Mouse (Mus musculus) E14TG2a.4 (cell line): Measurements from ENCODE around the gene Leo1.

Experiments used
- H3K27me3 ChIP-seq: 2 replicates; pipeline ENCODE4 v1.6.1; 2014; ENCODE audit warnings: low read length, control low read depth; ENCODE audit not compliant: insufficient read depth
- H3K36me3 ChIP-seq: 2 replicates; pipeline ENCODE4 v1.6.1; 2014; ENCODE audit warnings: low read length, control low read depth; ENCODE audit not compliant: insufficient read depth
- H3K4me1 ChIP-seq: replicated peaks from 2 replicates; pipeline ENCODE4 v1.6.1; 2014; ENCODE audit warnings: low read depth, low read length, control low read depth
- H3K4me3 ChIP-seq: replicated peaks from 2 replicates; pipeline ENCODE4 v1.5.1; 2014; ENCODE audit warnings: mild to moderate bottlenecking, low read length
- H3K9me3 ChIP-seq: 2 replicates; pipeline ENCODE4 v1.6.1; 2014; ENCODE audit warnings: low read length, control low read depth
- CTCF ChIP-seq: conservative IDR thresholded peaks from 2 replicates; pipeline ENCODE4 v1.5.1; 2014; ENCODE audit warnings: low read length
- NANOG ChIP-seq: IDR thresholded peaks from 2 replicates; pipeline ENCODE4 v1.6.1; 2014; ENCODE audit warnings: borderline replicate concordance, low read length, mixed read lengths
- POU5F1 ChIP-seq: IDR thresholded peaks from 2 replicates; pipeline ENCODE4 v1.6.1; 2014; ENCODE audit warnings: low read length, borderline replicate concordance

Gene Leo1

DNA sequence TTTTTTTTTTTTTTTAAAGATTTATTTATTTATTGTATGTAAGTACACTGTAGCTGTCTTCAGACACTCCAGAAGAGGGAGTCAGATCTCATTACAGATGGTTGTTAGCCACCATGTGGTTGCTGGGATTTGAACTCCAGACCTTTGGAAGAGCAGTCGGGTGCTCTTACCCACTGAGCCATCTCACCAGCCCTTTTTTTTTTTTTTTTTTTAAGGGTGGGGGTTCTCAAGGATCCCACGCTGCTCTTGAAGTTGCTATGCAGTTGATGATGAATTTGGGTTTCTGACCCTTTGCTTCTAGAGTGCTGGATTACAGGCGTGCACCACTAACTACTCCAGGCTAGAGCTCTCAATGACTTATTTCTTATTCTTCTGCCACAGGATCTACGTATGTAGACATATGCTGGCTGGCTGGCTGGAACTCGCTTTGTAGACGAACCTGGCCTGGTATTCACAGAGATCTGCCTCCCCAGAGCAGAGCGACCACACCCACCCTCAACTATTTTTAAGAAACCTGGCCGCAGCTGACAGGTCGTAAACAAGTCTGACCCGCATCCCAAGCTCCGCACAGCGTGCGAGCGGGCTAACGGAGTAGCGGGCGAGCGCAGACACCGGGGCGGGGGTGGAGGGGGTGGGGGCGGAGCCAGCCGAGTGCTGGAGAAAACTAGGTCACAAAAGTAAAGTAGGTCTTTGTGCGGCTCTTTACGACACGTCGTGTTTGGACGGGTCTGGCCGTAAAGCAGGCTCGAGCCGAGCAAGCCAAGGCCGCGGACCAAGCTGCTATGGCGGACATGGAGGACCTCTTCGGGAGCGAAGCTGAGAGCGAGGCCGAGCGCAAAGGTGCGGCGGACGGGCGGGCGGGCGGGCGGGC, at the start of gene Leo1:
Gene Leo1 (plus strand): TSS at position 729 of the 871 bp plus-strand sequence.
- H3K9me3 ChIP-seq, result no peaks in the 10 kb centered on the region
- no peak for TF ChIP-seq POU5F1
- TF ChIP-seq CTCF, result no peak
- no peak for TF ChIP-seq NANOG
- H3K27me3 ChIP-seq, result no peaks in the 10 kb centered on the region
- H3K36me3 ChIP-seq, result peaks cover 20% of the 10 kb centered on the region
- peak within 1 kb of the TSS; percentile 98 for H3K4me3 ChIP-seq
- H3K4me1 ChIP-seq, result peaks cover 66% of the 10 kb centered on the region

DNA sequence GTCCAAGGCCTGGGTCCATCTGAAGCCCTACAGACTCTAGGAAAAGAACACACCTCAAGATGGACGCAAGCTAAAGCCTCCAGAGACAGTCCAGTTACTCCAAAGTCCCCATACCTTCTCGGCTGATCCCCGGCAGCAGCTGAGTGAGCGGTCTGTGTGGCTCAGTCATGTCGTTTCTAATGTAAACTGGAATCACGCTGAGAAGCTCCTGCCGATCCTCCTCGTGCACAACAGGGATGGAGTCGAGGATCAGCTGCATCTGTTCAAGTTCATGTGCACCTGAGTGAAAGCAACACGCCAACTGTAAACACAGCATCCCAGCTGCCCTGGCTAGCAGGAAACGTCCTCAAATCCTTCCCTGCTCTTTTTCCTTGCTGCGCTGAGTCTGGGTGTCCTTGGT, 48.1 kb upstream of the Leo1 start:
- no peak overlapping the region for H3K4me3 ChIP-seq
- peaks cover 10% of the 10 kb centered on the region for H3K27me3 ChIP-seq
- H3K36me3 ChIP-seq, result peaks cover 99% of the 10 kb centered on the region
- no peaks in the 10 kb centered on the region for H3K9me3 ChIP-seq
- peaks cover 65% of the 10 kb centered on the region for H3K4me1 ChIP-seq
- TF ChIP-seq NANOG (no peak), CTCF (no peak), POU5F1 (no peak)

DNA sequence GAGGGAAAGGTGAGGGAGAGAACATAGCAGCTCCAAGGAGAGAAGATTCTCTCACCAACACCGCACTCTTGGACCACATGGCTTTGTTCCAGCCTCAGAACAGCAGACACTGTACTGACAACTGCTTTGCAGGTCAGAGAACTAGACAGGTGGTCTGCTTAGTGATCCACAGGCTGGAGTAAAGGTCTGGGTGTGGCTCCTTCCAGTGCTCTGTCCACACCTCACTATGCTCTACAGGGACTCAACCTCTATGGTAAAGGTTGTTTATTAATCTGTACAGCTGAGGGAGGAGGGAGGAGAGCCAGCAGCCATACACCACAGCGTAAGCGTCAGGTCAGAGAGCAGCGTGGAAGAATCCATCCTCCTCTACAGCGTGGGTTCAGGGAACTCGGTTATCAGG, 45.4 kb upstream of the Leo1 start:
- Histone ChIP-seq H3K27me3 (peaks cover 11% of the 10 kb centered on the region), H3K4me3 (no peak overlapping the region), H3K9me3 (no peaks in the 10 kb centered on the region), H3K36me3 (peaks cover 84% of the 10 kb centered on the region), H3K4me1 (peaks cover 70% of the 10 kb centered on the region)
- no peak for TF ChIP-seq POU5F1
- no peak for TF ChIP-seq NANOG
- no peak for TF ChIP-seq CTCF

DNA sequence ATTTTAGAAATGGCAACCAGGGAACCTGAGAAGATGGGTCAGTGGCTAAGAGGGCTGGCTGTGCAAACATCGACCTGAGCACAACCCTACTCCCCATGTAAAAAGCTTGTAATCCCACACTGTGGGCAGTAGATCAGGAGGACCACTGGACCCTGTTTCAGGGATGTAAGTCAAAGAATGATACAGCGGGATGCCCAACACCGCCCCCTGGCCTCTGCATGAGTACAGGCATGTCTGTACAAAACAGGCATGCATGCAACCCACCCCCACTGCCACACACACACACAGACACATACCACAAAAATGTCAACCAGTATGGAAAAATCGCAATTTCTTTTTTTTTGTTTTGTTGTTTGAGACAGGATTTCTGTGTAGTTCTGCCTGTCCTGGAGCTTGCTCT, 42.3 kb upstream of the Leo1 start:
- peaks cover 58% of the 10 kb centered on the region for H3K36me3 ChIP-seq
- TF ChIP-seq CTCF (peak; percentile 33), NANOG (no peak), POU5F1 (no peak)
- no peak overlapping the region for H3K4me3 ChIP-seq

DNA sequence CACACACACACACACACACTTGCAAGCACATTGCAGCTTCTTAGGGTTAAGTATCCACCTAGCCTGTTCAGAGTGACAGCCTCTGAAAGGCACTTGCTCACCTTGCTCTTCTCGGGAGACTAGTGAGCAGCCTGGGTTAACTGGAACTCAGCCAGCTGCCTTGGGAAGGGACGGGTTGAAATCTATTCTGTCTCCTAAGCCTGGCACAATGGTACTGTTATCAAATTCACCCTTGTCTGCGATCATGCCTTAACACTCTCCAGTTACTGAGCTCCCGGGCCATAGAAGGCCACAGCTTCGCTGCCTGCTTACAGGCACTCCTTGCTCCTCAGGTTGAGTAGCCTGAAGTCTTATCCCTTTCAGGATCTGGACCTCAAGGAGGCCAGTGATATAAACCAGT, 40.7 kb upstream of the Leo1 start:
- no peak for TF ChIP-seq NANOG
- TF ChIP-seq CTCF, result no peak
- TF ChIP-seq POU5F1, result no peak
- Histone ChIP-seq H3K4me3 (no peak overlapping the region), H3K36me3 (peaks cover 46% of the 10 kb centered on the region), H3K9me3 (no peaks in the 10 kb centered on the region), H3K27me3 (peaks cover 11% of the 10 kb centered on the region), H3K4me1 (peaks cover 86% of the 10 kb centered on the region)

More for the DNA sequence above, 42.3 kb upstream of the Leo1 start:
- no peaks in the 10 kb centered on the region for H3K9me3 ChIP-seq
- H3K27me3 ChIP-seq, result peaks cover 11% of the 10 kb centered on the region
- H3K4me1 ChIP-seq, result peaks cover 82% of the 10 kb centered on the region

DNA sequence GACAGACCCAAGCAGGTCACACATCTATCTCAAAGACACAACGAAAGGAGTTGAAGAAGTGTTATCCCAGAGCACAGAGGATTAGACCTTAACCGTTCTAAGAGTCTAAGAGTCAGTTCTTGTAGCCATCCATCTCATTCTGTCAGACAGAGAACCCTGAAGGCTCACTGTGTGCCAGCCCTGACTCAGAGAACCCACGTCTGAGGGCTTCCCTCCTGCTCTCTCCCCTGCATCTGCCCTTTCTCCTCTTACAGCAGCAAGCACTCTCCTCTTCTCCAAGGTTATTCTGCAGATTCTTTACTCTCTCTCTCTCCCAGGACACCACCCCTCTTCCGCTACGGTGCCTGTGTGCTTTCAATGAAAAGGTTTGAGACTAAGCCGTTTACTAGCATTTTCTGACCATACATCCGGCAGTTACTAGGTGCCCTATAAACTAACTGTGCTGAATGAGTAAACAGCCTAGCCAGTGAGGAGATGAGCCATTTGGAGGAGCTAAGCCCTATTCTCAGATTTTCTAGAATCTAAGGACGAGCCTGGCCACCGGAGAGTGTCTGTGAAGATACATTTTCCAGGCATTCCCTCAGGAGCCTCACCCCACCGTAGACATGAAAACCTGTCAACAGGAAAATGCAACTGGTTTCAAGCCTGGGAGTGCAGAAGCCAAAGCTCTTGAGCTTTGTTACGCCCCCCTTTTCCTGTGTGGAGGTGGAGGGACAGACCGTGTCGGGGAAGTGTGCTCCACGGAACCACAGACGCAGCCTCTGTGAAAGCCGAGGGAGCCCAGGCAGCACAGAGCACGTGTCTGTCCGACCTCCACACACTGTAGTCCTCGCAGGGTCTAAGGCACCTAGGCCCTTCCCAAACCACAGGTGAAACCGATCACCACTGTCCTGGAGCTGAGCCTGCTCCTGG, 39.5 kb upstream of the Leo1 start:
- Histone ChIP-seq H3K4me1 (peaks cover 87% of the 10 kb centered on the region), H3K36me3 (peaks cover 34% of the 10 kb centered on the region), H3K9me3 (no peaks in the 10 kb centered on the region), H3K4me3 (0 out of 2 replicates have a peak overlapping the region, but pooled peaks have one; percentile 20), H3K27me3 (peaks cover 11% of the 10 kb centered on the region)
- TF ChIP-seq NANOG, result no peak
- no peak for TF ChIP-seq CTCF
- TF ChIP-seq POU5F1, result no peak

DNA sequence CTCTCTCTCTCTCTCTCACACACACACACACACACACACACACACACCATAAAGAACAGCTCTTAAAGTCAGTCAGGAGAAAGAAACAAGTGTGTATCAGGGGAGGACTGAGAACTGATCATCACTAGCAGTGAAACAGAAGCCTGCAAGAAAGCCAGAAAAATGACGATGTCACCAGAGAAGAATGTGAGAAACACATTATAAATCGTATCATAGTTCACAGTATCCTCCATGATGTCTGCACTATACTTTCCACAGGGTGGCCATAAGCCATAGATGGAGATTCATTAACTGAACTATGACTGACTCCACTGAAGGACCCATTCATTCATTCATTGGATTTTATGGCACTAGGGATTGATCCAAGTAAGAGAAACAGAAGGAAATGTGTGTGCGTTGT, 37.8 kb upstream of the Leo1 start:
- TF ChIP-seq NANOG (no peak), POU5F1 (no peak), CTCF (no peak)
- Histone ChIP-seq H3K27me3 (no peaks in the 10 kb centered on the region), H3K36me3 (peaks cover 17% of the 10 kb centered on the region), H3K4me1 (peaks cover 97% of the 10 kb centered on the region), H3K9me3 (no peaks in the 10 kb centered on the region), H3K4me3 (no peak overlapping the region)

DNA sequence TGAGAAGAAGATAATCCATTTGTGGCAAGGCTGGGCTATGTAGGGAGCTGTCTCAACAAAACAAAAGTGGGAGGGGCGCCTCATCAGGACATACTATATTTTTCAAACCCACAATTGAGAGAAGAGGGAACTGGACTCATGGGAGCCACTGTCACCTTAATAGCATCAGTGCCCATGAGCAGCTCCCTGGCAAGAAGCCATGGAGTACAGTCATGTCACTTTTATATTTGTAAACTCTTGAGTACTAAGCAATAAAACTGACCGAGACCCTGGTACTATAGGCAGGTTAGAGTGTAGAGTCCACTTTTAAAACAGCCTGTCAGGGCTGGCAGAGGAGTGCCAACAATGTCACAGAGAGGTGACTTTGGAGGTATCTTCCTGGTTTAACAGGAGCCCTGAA, 35.2 kb upstream of the Leo1 start:
- Histone ChIP-seq H3K36me3 (peaks cover 8% of the 10 kb centered on the region; the same call in 1 of the 2 replicates), H3K27me3 (no peaks in the 10 kb centered on the region), H3K4me1 (peaks cover 87% of the 10 kb centered on the region), H3K9me3 (no peaks in the 10 kb centered on the region), H3K4me3 (no peak overlapping the region)
- no peak for TF ChIP-seq POU5F1
- TF ChIP-seq CTCF, result no peak
